Mouse (Mus musculus): ENCODE measurements around the gene Itih3. TPM values are rescaled to one million over a fixed set of nuclear protein-coding genes. Genes with fewer than 3 reads are reported as not detected.

Gene Itih3
- polyA plus RNA-seq, 1 experiment from 2014 or later, result not detected

GRCm38 (mm10) chr14:30870206-30871147 is 53.1 kb downstream of the Itih3 start:
- Histone ChIP-seq H3K36me3 (replicated peaks) (peaks cover 76% of the 10 kb centered on the region), H3K27ac (replicated peaks) (peak overlapping the region; percentile 66; the same call in 1 of the 2 replicates), H3K9me3 (no peaks in the 10 kb centered on the region), H3K4me1 (peaks cover 20% of the 10 kb centered on the region), H3K27me3 (replicated peaks; ENCODE audit: low read depth, poor library complexity, severe bottlenecking) (no peaks in the 10 kb centered on the region), H3K4me3 (no peak overlapping the region)
- WGBS, result 80% methylated on average over 25 of the region's 25 CpGs
- peak; percentile 34 for DNase-seq (ENCODE audit: low spot score)

GRCm38 (mm10) chr14:30869391-30869801 is 54.2 kb downstream of the Itih3 start:
- peak overlapping the region; percentile 66 for H3K27ac ChIP-seq (replicated peaks)
- no peaks in the 10 kb centered on the region for H3K27me3 ChIP-seq (replicated peaks; ENCODE audit: low read depth, poor library complexity, severe bottlenecking)
- peaks cover 75% of the 10 kb centered on the region for H3K36me3 ChIP-seq (replicated peaks)
- H3K9me3 ChIP-seq, result no peaks in the 10 kb centered on the region
- DNase-seq (ENCODE audit: low spot score), result no peak
- H3K4me3 ChIP-seq, result no peak overlapping the region
- WGBS, result 80% methylated on average over 8 of the region's 8 CpGs
- H3K4me1 ChIP-seq, result peaks cover 16% of the 10 kb centered on the region

DNA sequence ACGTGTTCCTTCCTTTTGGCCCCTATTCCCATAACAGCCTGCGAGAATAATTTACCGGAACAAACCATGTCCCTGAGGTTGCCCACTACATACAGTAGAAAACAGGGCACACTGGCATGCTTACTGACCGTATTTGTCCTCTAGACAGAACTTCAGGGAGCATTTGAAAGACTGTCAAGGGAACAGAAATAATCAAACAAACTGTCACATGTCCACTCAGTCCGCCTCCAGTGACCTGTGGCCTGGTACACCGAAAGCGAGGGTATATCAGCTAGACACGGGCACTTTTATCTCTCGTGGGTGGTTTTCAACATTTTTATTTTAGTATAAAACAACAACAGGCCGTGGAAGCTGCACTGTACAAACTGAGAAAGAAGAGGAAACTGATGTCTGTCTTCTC is 54.7 kb downstream of the Itih3 start:
- DNase-seq (ENCODE audit: low spot score), result no peak
- Histone ChIP-seq H3K27ac (replicated peaks) (no peak overlapping the region), H3K27me3 (replicated peaks; ENCODE audit: low read depth, poor library complexity, severe bottlenecking) (no peaks in the 10 kb centered on the region), H3K4me1 (peaks cover 16% of the 10 kb centered on the region), H3K36me3 (replicated peaks) (peaks cover 70% of the 10 kb centered on the region), H3K4me3 (no peak overlapping the region), H3K9me3 (no peaks in the 10 kb centered on the region)
- whole genome bisulfite sequencing, result 92% methylated on average over 10 of the region's 10 CpGs

DNA sequence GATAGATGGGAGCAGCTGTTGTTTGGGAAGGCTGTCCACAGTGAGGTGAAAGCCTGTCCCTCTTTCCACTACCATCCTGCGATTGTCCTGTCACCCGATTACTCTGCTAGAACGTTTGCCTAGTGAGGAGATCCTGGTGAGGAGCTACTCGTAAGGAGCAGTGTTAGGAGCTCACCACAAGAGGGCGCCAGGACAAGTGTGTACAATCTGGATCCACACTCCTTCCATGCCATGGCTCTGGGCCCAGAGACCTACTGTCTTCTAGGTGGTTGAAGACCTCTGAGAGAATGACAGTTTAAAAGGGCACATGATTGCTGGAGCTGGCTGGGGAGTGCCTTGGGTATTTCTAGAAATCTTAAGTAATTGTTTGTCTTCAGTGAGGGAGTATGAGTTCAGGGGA is 56.5 kb downstream of the Itih3 start:
- no peak overlapping the region for H3K4me3 ChIP-seq
- 34% methylated on average over 5 of the region's 5 CpGs for WGBS
- H3K27me3 ChIP-seq (replicated peaks; ENCODE audit: low read depth, poor library complexity, severe bottlenecking), result no peaks in the 10 kb centered on the region
- DNase-seq (ENCODE audit: low spot score), result peak; percentile 75
- peaks cover 52% of the 10 kb centered on the region for H3K36me3 ChIP-seq (replicated peaks)
- H3K4me1 ChIP-seq, result peaks cover 16% of the 10 kb centered on the region
- no peaks in the 10 kb centered on the region for H3K9me3 ChIP-seq
- no peak overlapping the region for H3K27ac ChIP-seq (replicated peaks)

- WGBS, result 78% methylated on average over 3 of the region's 3 CpGs
- Histone ChIP-seq H3K4me1 (peaks cover 12% of the 10 kb centered on the region), H3K27me3 (replicated peaks; ENCODE audit: low read depth, poor library complexity, severe bottlenecking) (no peaks in the 10 kb centered on the region), H3K27ac (replicated peaks) (no peak overlapping the region), H3K4me3 (no peak overlapping the region), H3K36me3 (replicated peaks) (peaks cover 40% of the 10 kb centered on the region), H3K9me3 (no peaks in the 10 kb centered on the region)
- DNase-seq (ENCODE audit: low spot score), result no peak
Measured at GRCm38 (mm10) chr14:30865311-30865710, 58.2 kb downstream of the Itih3 start.

GRCm38 (mm10) chr14:30862368-30862767 is 61.2 kb downstream of the Itih3 start:
- H3K27me3 ChIP-seq (replicated peaks; ENCODE audit: low read depth, poor library complexity, severe bottlenecking), result no peaks in the 10 kb centered on the region
- WGBS, result 89% methylated on average over 9 of the region's 9 CpGs
- peaks cover 25% of the 10 kb centered on the region for H3K36me3 ChIP-seq (replicated peaks)
- H3K4me1 ChIP-seq, result no peaks in the 10 kb centered on the region
- H3K9me3 ChIP-seq, result no peaks in the 10 kb centered on the region
- no peak overlapping the region for H3K4me3 ChIP-seq
- H3K27ac ChIP-seq (replicated peaks), result no peak overlapping the region
- no peak for DNase-seq (ENCODE audit: low spot score)

GRCm38 (mm10) chr14:30861421-30862125 is 62.0 kb downstream of the Itih3 start:
- 78% methylated on average over 16 of the region's 16 CpGs for WGBS
- Histone ChIP-seq H3K4me3 (no peak overlapping the region), H3K4me1 (no peaks in the 10 kb centered on the region), H3K27ac (replicated peaks) (0 out of 2 replicates have a peak overlapping the region, but pooled peaks have one; percentile 36), H3K9me3 (no peaks in the 10 kb centered on the region), H3K27me3 (replicated peaks; ENCODE audit: low read depth, poor library complexity, severe bottlenecking) (no peaks in the 10 kb centered on the region), H3K36me3 (replicated peaks) (peaks cover 20% of the 10 kb centered on the region)
- DNase-seq (ENCODE audit: low spot score), result no peak

Other genes starting within 250 kb of the Itih3 start
- 17.0 and 18.5 TPM in 2 replicates for gene Sfmbt1, start 208.9 kb downstream of the Itih3 start, polyA plus RNA-seq (2016; fragmentation: Nextera tagmentation; extraction: Ambion mirVana)
- gene Tmem110, start 98.2 kb downstream of the Itih3 start, polyA plus RNA-seq (2016; fragmentation: Nextera tagmentation; extraction: Ambion mirVana), result 29.5 and 30.2 TPM in 2 replicates
- 0.52 and 0.67 TPM in 2 replicates for gene Mustn1, start 44.6 kb downstream of the Itih3 start, polyA plus RNA-seq (2016; fragmentation: Nextera tagmentation; extraction: Ambion mirVana)
- gene Itih4, start 37.3 kb downstream of the Itih3 start, polyA plus RNA-seq (2016; fragmentation: Nextera tagmentation; extraction: Ambion mirVana), result not detected in 2 replicates
- gene Itih1, start 19.5 kb upstream of the Itih3 start, polyA plus RNA-seq (2016; fragmentation: Nextera tagmentation; extraction: Ambion mirVana), result not detected in 2 replicates
- gene Nek4, start 27.6 kb upstream of the Itih3 start, polyA plus RNA-seq (2016; fragmentation: Nextera tagmentation; extraction: Ambion mirVana), result 20.2 and 22.1 TPM in 2 replicates
- 37.0 and 40.2 TPM in 2 replicates for gene Glt8d1, start 77.6 kb upstream of the Itih3 start, polyA plus RNA-seq (2016; fragmentation: Nextera tagmentation; extraction: Ambion mirVana)
- gene Spcs1, start 77.9 kb upstream of the Itih3 start, polyA plus RNA-seq (2016; fragmentation: Nextera tagmentation; extraction: Ambion mirVana), result 255 and 262 TPM in 2 replicates
- gene Pbrm1, start 95.4 kb upstream of the Itih3 start, polyA plus RNA-seq (2016; fragmentation: Nextera tagmentation; extraction: Ambion mirVana), result 153 and 163 TPM in 2 replicates
- 149 and 151 TPM in 2 replicates for gene Gnl3, start 95.4 kb upstream of the Itih3 start, polyA plus RNA-seq (2016; fragmentation: Nextera tagmentation; extraction: Ambion mirVana)
- gene Smim4, start 205.2 kb upstream of the Itih3 start, polyA plus RNA-seq (2016; fragmentation: Nextera tagmentation; extraction: Ambion mirVana), result 62.3 and 63.3 TPM in 2 replicates
- gene Nt5dc2, start 207.3 kb upstream of the Itih3 start, polyA plus RNA-seq (2016; fragmentation: Nextera tagmentation; extraction: Ambion mirVana), result 589 and 605 TPM in 2 replicates
- gene Stab1, start 244.9 kb upstream of the Itih3 start, polyA plus RNA-seq (2016; fragmentation: Nextera tagmentation; extraction: Ambion mirVana), result 21.0 and 22.3 TPM in 2 replicates

Measured in embryonic facial prominence, embryonic 10.5 days (tissue).